Mouse (Mus musculus) ES-E14 (cell line): ENCODE results near the gene Dock4.

Source experiments
- CHD2 ChIP-seq: IDR thresholded peaks from 2 replicates; pipeline ENCODE4 v1.6.1; 2014; ENCODE audit warnings: mild to moderate bottlenecking, low read depth, low read length, inconsistent platforms
- ZC3H11A ChIP-seq: IDR thresholded peaks from 2 replicates; pipeline ENCODE4 v1.6.1; 2012; ENCODE audit warnings: low read depth, mild to moderate bottlenecking, inconsistent platforms, low read length, borderline replicate concordance

- TF ChIP-seq CHD2 (no peak), ZC3H11A (no peak)
These were observed 62.7 kb downstream of the Dock4 start for GRCm38 (mm10) chr12:40508416-40508815.
